Mouse (Mus musculus) heart, postnatal 0 days (tissue): ENCODE data around the gene Maml2. TPM values are rescaled to one million over a fixed set of nuclear protein-coding genes. Genes with fewer than 3 reads are reported as not detected.

Experiments
- ATAC-seq: fragments of 200-750 bp; cut with Nextera tagmentation; 2 replicates; pipeline ENCODE4 v1.8.0; 2017; ENCODE audit warnings: low read depth, moderate number of reproducible peaks, moderate library complexity; ENCODE audit not compliant: insufficient read depth
- DNase-seq: peaks from one replicate; pipeline ENCODE4 v3.0.0-alpha.2; 2016; ENCODE audit warnings: low spot score
- H3K27ac ChIP-seq: fragments of 300-500 bp; sonication (generic); 2 replicates; pipeline ENCODE4 v1.5.1; 2014; ENCODE audit warnings: low read depth, mild to moderate bottlenecking
- H3K27me3 ChIP-seq: fragments of 300-500 bp; sonication (generic); 2 replicates; pipeline ENCODE4 v1.6.1; 2014; ENCODE audit warnings: low read length, mixed read lengths; ENCODE audit not compliant: control insufficient read depth, insufficient read depth
- H3K36me3 ChIP-seq: fragments of 300-500 bp; sonication (generic); replicated peaks from 2 replicates; pipeline ENCODE4 v1.6.1; 2014; ENCODE audit warnings: low read length, mixed read lengths; ENCODE audit not compliant: control insufficient read depth, insufficient read depth
- H3K4me1 ChIP-seq: fragments of 300-500 bp; sonication (generic); 2 replicates; pipeline ENCODE4 v1.6.1; 2014; ENCODE audit warnings: antibody characterized with exemption; ENCODE audit not compliant: control insufficient read depth, insufficient read depth
- H3K4me2 ChIP-seq: fragments of 300-500 bp; sonication (generic); 2 replicates; pipeline ENCODE4 v1.6.1; 2014; ENCODE audit warnings: low read depth, mild to moderate bottlenecking, low read length, moderate library complexity
- H3K4me3 ChIP-seq: fragments of 300-500 bp; sonication (generic); 2 replicates; pipeline ENCODE4 v1.5.1; 2014; ENCODE audit warnings: low read depth, low read length
- H3K9ac ChIP-seq: fragments of 300-500 bp; sonication (generic); replicated peaks from 2 replicates; pipeline ENCODE4 v1.6.1; 2014; ENCODE audit warnings: low read depth, low read length, mixed read lengths
- H3K9me3 ChIP-seq: fragments of 300-500 bp; sonication (generic); replicated peaks from 2 replicates; pipeline ENCODE4 v1.6.1; 2016; ENCODE audit warnings: low read length; ENCODE audit not compliant: control insufficient read depth
- CTCF ChIP-seq: IDR thresholded peaks from 2 replicates; pipeline ENCODE4 v1.5.1; 2016; ENCODE audit warnings: antibody characterized with exemption, control low read depth, low read depth
- EP300 ChIP-seq: IDR thresholded peaks from 2 replicates; pipeline ENCODE4 v1.6.1; 2016; ENCODE audit warnings: antibody characterized with exemption, low read depth
- WGBS: fragments of 180-500 bp; shearing (Covaris S2); extraction: QIAGEN DNeasy Blood & Tissue Kit; methylation state at CpG from one replicate; pipeline ENCODE4 v1.1.7; 2014; 5-methylcytosine and 5-hydroxymethylcytosine counted together
- polyA plus RNA-seq: library from polyadenylated mRNA; unstranded; fragments of >200 nt; fragmentation: Nextera tagmentation; extraction: Ambion mirVana; gene quantifications from 2 replicates; pipeline ENCODE4 v1.2.1, GENCODE M21; 2015
- total RNA-seq: library from RNA; depleted of rRNA; stranded (reverse); fragments of >200 nt; gene quantifications from 2 replicates; pipeline ENCODE4 v1.2.3, GENCODE M21; 2014; ENCODE audit warnings: low replicate concordance

Gene Maml2
- total and polyA plus RNA-seq, 2 experiments from 2014 or later, result 6.0 to 7.0 TPM

DNA sequence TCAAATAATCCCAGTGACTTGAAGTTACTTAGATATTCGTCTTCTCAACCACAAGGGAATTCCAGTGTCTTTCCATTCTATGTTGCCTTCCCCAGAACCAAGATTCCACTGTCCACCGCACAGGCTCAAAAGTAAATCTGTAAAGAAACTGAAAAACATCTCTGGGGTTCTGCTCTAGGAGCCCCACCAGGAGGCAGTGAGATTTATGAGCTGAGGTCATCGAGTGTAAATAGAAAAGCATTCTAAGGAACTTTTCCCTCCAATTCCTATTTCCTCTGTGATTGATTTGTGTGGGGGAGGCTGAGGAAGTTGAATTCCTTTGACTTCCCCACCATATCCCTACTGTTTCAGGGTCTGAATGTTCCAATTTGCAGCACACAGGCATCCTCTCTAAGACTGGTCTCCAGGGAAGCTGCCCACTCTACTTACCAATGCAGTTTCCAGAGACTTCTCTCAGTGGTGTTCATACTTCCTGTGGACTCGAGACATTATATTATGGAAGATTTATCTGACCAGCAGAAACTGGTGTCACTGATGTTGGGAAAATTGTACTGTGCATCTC, 261.1 kb downstream of the Maml2 start:
- H3K27ac ChIP-seq, result 0 out of 2 replicates have a peak overlapping the region, but pooled peaks have one; percentile 31
- H3K4me1 ChIP-seq, result peaks cover 13% of the 10 kb centered on the region
- H3K4me3 ChIP-seq, result no peak overlapping the region
- H3K4me2 ChIP-seq, result no peak overlapping the region
- no peak overlapping the region for H3K9ac ChIP-seq
- 56% methylated on average over 4 of the region's 4 CpGs for WGBS
- no peaks in the 10 kb centered on the region for H3K9me3 ChIP-seq
- ATAC-seq (no peak), DNase-seq (peak; percentile 18)
- no peaks in the 10 kb centered on the region for H3K36me3 ChIP-seq
- TF ChIP-seq CTCF (no peak), EP300 (no peak)
- no peaks in the 10 kb centered on the region for H3K27me3 ChIP-seq

DNA sequence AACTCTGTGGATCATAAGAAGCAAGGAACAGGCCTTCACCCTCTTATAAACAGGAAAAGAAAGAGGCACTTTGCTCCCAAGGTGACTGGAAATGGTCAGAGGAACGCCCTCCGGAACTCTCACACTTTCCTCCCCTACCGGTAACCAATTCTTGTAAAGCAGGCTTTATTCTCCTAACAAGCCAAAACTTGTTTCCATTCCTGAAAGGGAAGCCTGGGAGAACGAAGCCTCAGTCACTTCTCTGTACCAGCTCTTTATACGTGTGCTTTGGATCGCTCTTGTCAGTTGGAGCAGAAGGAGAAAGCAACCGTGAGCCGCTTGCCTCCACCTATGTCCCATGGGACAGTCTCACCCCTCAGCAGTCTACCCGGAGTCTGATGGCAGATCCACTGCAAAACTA, 262.9 kb downstream of the Maml2 start:
- DNase-seq (no peak), ATAC-seq (no peak)
- WGBS, result 79% methylated on average over 9 of the region's 9 CpGs
- H3K9me3 ChIP-seq, result no peaks in the 10 kb centered on the region
- no peak overlapping the region for H3K9ac ChIP-seq
- no peak overlapping the region for H3K4me3 ChIP-seq
- H3K4me1 ChIP-seq, result peaks cover 18% of the 10 kb centered on the region
- no peak overlapping the region for H3K4me2 ChIP-seq
- no peak for TF ChIP-seq CTCF
- TF ChIP-seq EP300, result no peak
- no peaks in the 10 kb centered on the region for H3K36me3 ChIP-seq
- no peaks in the 10 kb centered on the region for H3K27me3 ChIP-seq
- H3K27ac ChIP-seq, result no peak overlapping the region

DNA sequence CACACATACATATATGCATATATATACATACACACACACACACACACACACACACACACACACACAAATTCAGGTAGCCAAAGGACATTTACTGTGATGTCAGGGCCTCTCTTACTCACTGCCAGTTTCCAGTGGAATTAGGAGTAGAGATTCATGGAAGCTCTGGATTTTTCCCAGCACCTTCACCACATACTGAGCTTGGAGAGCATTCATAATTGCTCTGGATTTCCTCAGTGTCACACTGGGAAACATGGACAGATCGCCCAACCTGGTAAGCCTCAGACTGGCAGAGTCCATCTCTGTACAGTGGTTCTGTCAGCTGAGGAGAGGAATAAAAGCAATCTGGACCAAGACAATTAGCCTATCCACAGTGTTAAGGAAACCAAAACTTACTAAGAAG, 263.6 kb downstream of the Maml2 start:
- no peak overlapping the region for H3K4me2 ChIP-seq
- no peaks in the 10 kb centered on the region for H3K9me3 ChIP-seq
- no peaks in the 10 kb centered on the region for H3K36me3 ChIP-seq
- H3K9ac ChIP-seq, result no peak overlapping the region
- TF ChIP-seq EP300, result no peak
- TF ChIP-seq CTCF, result no peak
- DNase-seq (no peak), ATAC-seq (no peak)
- peaks cover 18% of the 10 kb centered on the region for H3K4me1 ChIP-seq
- 83% methylated on average over 1 of the region's 1 CpGs for WGBS
- no peaks in the 10 kb centered on the region for H3K27me3 ChIP-seq
- no peak overlapping the region for H3K4me3 ChIP-seq
- no peak overlapping the region for H3K27ac ChIP-seq

DNA sequence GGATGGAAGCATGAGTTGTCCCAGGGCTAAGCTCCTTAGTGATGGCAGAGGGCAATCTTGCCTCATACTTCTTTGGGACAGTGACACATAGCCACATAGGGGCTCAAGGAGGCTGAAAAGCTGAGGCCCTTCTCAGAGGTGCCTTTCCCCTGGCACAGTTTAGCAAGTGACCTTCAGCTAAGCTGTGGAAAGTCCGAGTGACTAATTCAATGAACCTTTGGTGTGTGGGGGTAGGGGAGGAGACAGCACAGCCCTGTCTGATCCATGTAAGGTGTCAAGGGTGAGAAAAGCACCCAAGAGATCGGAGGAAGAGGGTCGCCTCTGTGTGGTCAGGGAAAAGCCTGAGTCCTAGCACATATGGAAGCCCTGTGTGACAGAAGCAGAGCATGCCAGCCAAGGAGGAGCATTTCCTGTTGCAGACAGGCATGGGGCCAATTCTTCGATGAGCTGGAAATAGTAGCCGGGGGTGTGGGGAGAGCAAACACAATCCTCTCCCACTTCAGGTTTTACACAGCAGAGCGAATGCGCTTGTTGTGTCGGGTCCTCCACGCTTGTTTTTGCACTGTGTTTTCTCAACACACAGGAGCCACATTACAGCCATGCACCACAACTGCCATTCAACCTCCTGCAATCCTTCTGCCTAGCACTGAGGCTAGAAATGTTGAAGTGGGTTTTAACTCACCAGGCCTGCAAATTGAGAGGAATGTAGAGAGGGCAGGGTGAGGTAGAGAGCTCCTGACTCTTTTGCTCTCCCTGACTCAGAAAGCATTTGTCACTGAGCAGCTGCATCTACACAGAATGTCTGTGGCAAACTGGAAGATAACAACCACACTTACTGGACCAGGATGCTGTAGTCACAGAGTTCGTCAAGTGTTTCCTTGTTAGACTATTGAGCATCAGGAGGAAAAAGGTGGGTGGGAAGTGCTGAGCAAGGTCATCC, 266.0 kb downstream of the Maml2 start:
- H3K36me3 ChIP-seq, result no peaks in the 10 kb centered on the region
- no peak for TF ChIP-seq CTCF
- no peak for TF ChIP-seq EP300
- no peaks in the 10 kb centered on the region for H3K27me3 ChIP-seq
- H3K9ac ChIP-seq, result 0 out of 2 replicates have a peak overlapping the region, but pooled peaks have one; percentile 9
- peaks cover 18% of the 10 kb centered on the region for H3K4me1 ChIP-seq
- ATAC-seq (peak; percentile 63), DNase-seq (peak; percentile 36)
- no peaks in the 10 kb centered on the region for H3K9me3 ChIP-seq
- peak overlapping the region; percentile 60 for H3K27ac ChIP-seq
- no peak overlapping the region for H3K4me3 ChIP-seq
- peak overlapping the region; percentile 34 for H3K4me2 ChIP-seq
- 11% methylated on average over 10 of the region's 10 CpGs for WGBS

DNA sequence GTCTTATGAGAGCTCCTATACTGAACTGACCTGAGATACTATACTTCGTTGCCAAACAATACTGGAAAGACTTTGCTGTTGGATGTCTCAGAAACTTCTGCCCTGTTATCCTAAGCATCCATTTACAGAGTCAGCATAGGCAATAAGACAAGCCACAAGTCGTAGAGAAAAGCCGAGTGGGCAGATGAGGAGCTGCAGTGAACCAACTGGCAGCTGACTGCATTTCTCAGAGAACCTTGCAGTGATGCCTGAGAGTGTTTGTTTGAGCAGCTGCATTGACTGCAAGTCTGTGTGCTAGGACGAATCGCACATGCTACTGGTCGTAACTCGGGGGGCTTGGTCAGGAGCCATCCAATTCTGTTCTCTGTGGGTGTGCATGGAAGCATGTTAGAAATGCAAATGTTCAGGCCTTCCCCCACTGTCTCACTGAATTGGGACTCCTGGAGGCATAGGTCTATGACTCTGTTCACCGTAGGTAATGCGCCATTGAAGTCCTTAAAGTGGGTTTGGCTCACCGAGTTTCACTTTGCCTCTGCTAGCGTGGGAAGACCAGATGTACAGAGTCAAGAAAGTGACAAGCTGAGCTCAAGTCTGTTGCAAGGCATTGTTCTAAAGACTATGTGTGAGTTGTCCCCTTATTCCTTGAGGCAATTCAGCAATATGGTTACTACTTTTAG, 267.7 kb downstream of the Maml2 start:
- H3K9ac ChIP-seq, result no peak overlapping the region
- ATAC-seq, result no peak

More for the DNA sequence above, 267.7 kb downstream of the Maml2 start:
- no peak for TF ChIP-seq EP300
- TF ChIP-seq CTCF, result no peak
- Histone ChIP-seq H3K27ac (no peak overlapping the region), H3K36me3 (no peaks in the 10 kb centered on the region), H3K4me3 (no peak overlapping the region), H3K4me2 (no peak overlapping the region), H3K4me1 (peaks cover 15% of the 10 kb centered on the region), H3K27me3 (no peaks in the 10 kb centered on the region), H3K9me3 (no peaks in the 10 kb centered on the region)
- 89% methylated on average over 11 of the region's 11 CpGs for WGBS
- no peak for DNase-seq
